Mouse (Mus musculus) ES-E14 (cell line): ENCODE measurements around the gene Cxcl1. TPM values are rescaled to one million over a fixed set of nuclear protein-coding genes. Genes with fewer than 3 reads are reported as not detected.

Experiments used
- DNase-seq: peaks from one replicate; pipeline ENCODE4 v3.0.0-alpha.2; 2013; ENCODE audit warnings: low read depth, low spot score
- H3K27ac ChIP-seq: 2 replicates; pipeline ENCODE4 v1.5.1; 2012; ENCODE audit warnings: low read depth, mild to moderate bottlenecking, low read length, moderate library complexity, mixed read lengths; ENCODE audit not compliant: poor library complexity, insufficient read depth, severe bottlenecking
- H3K36me3 ChIP-seq: 2 replicates; pipeline ENCODE4 v1.6.1; 2012; ENCODE audit warnings: mild to moderate bottlenecking, low read length, moderate library complexity, mixed read lengths; ENCODE audit not compliant: control insufficient read depth, poor library complexity, insufficient read depth, severe bottlenecking
- H3K4me1 ChIP-seq, 2 experiments: fragments of 150-350 bp in 1 of 2; sonication (generic) in 1 of 2; 2 replicates each; pipeline ENCODE4 v1.6.1; 2012; ENCODE audit warnings: low read length in 2 of 2, mild to moderate bottlenecking in 1 of 2, mixed read lengths in 1 of 2; ENCODE audit not compliant: control insufficient read depth in 2 of 2, insufficient read depth in 2 of 2, poor library complexity in 1 of 2
- H3K4me3 ChIP-seq, 2 experiments: fragments of 150-350 bp in 1 of 2; sonication (generic) in 1 of 2; 2 replicates each; pipeline ENCODE4 v1.5.1; 2012; ENCODE audit warnings: low read length in 2 of 2, low read depth in 1 of 2, mild to moderate bottlenecking in 1 of 2, mixed read lengths in 1 of 2; ENCODE audit not compliant: insufficient read depth in 1 of 2, poor library complexity in 1 of 2, severe bottlenecking in 1 of 2
- H3K9ac ChIP-seq: 2 replicates; pipeline ENCODE4 v1.6.1; 2012; ENCODE audit warnings: low read depth, mild to moderate bottlenecking, low read length, mixed read lengths; ENCODE audit not compliant: poor library complexity, insufficient read depth, severe bottlenecking
- H3K9me3 ChIP-seq: fragments of 150-350 bp; sonication (generic); 2 replicates; pipeline ENCODE4 v1.6.1; 2012; ENCODE audit warnings: low read depth, mild to moderate bottlenecking, low read length; ENCODE audit not compliant: control insufficient read depth, insufficient read depth
- CHD2 ChIP-seq: IDR thresholded peaks from 2 replicates; pipeline ENCODE4 v1.6.1; 2014; ENCODE audit warnings: mild to moderate bottlenecking, low read depth, low read length, inconsistent platforms
- HCFC1 ChIP-seq: IDR thresholded peaks from 2 replicates; pipeline ENCODE4 v1.6.1; 2012; ENCODE audit warnings: low read length, inconsistent platforms, borderline replicate concordance; ENCODE audit not compliant: insufficient read depth
- MAFK ChIP-seq: IDR thresholded peaks from 2 replicates; pipeline ENCODE4 v1.6.1; 2014; ENCODE audit warnings: mild to moderate bottlenecking, low read depth, low read length, inconsistent platforms; ENCODE audit not compliant: insufficient read depth
- ZC3H11A ChIP-seq: IDR thresholded peaks from 2 replicates; pipeline ENCODE4 v1.6.1; 2012; ENCODE audit warnings: low read depth, mild to moderate bottlenecking, inconsistent platforms, low read length, borderline replicate concordance
- ZNF384 ChIP-seq: IDR thresholded peaks from 2 replicates; pipeline ENCODE4 v1.6.1; 2012; ENCODE audit warnings: low read depth, low read length, inconsistent platforms
- in situ Hi-C, 2 experiments: fragments of 600-800 bp; cut with MboI; formaldehyde crosslinking; loops; one replicate each; pipeline ENCODE4 v1.15.1; 2025; ENCODE audit warnings: low sequenced_read_pairs in 2 of 2, inconsistent platforms in 1 of 2; ENCODE audit not compliant: unreplicated experiment in 2 of 2
- total RNA-seq: library from RNA; depleted of rRNA; stranded (reverse); fragments of 300-350 nt; gene quantifications from 2 replicates; pipeline ENCODE4 v1.2.3, GENCODE M21; 2012

Gene Cxcl1
- total RNA-seq, 1 experiment, result 0.45 TPM

- TF ChIP-seq HCFC1, result no peak
- no peak for TF ChIP-seq CHD2
- TF ChIP-seq ZNF384, result no peak
- TF ChIP-seq ZC3H11A, result no peak
- no peak for TF ChIP-seq MAFK
- DNase-seq, result no peak
- Histone ChIP-seq H3K9me3 (no peaks in the 10 kb centered on the region), H3K36me3 (no peaks in the 10 kb centered on the region), H3K4me3 (no peak overlapping the region), H3K9ac (no peak overlapping the region), H3K27ac (no peak overlapping the region), H3K4me1 (no peaks in the 10 kb centered on the region)
- in situ Hi-C loops, result no loop called here
These were observed 11.6 kb upstream of the Cxcl1 start for GRCm38 (mm10) chr5:90879307-90880014.

GRCm38 (mm10) chr5:90880335-90880850, 10.6 kb upstream of the Cxcl1 start:
- H3K9me3 ChIP-seq, result no peaks in the 10 kb centered on the region
- no peak overlapping the region for H3K27ac ChIP-seq
- H3K4me3 ChIP-seq, result no peak overlapping the region
- in situ Hi-C loops, result no loop called here
- H3K4me1 ChIP-seq, result no peaks in the 10 kb centered on the region
- no peaks in the 10 kb centered on the region for H3K36me3 ChIP-seq
- H3K9ac ChIP-seq, result no peak overlapping the region
- no peak for TF ChIP-seq MAFK
- TF ChIP-seq ZC3H11A, result no peak
- TF ChIP-seq CHD2, result no peak
- no peak for TF ChIP-seq ZNF384
- no peak for TF ChIP-seq HCFC1
- no peak for DNase-seq

- H3K4me1 ChIP-seq, result no peaks in the 10 kb centered on the region
- H3K36me3 ChIP-seq, result no peaks in the 10 kb centered on the region
- no peak for DNase-seq
- no peak overlapping the region for H3K4me3 ChIP-seq
- no peak overlapping the region for H3K27ac ChIP-seq
- no peaks in the 10 kb centered on the region for H3K9me3 ChIP-seq
- TF ChIP-seq HCFC1, result no peak
- TF ChIP-seq ZC3H11A, result no peak
- TF ChIP-seq CHD2, result no peak
- no peak for TF ChIP-seq ZNF384
- TF ChIP-seq MAFK, result no peak
- in situ Hi-C loops, result no loop called here
- H3K9ac ChIP-seq, result no peak overlapping the region
These were observed 10.0 kb upstream of the Cxcl1 start for GRCm38 (mm10) chr5:90881021-90881420.

- in situ Hi-C loops, result no loop called here
These were observed 9.4 kb upstream of the Cxcl1 start for GRCm38 (mm10) chr5:90881682-90882081.

More at GRCm38 (mm10) chr5:90881682-90882081, 9.4 kb upstream of the Cxcl1 start:
- TF ChIP-seq CHD2, result no peak
- no peak for TF ChIP-seq MAFK
- TF ChIP-seq ZC3H11A, result no peak
- TF ChIP-seq ZNF384, result no peak
- no peak for TF ChIP-seq HCFC1
- Histone ChIP-seq H3K27ac (no peak overlapping the region), H3K4me3 (no peak overlapping the region), H3K9ac (no peak overlapping the region), H3K4me1 (no peaks in the 10 kb centered on the region), H3K36me3 (no peaks in the 10 kb centered on the region), H3K9me3 (no peaks in the 10 kb centered on the region)
- DNase-seq, result no peak
